Mouse (Mus musculus) monocyte, adult 5-6 weeks (primary cell): ENCODE results near the gene Gm39566. TPM values are rescaled to one million over a fixed set of nuclear protein-coding genes. Genes with fewer than 3 reads are reported as not detected.
"Not testable (repeated sequence)": the region's sequence is repeated elsewhere in the genome, so short reads cannot be mapped to it uniquely, and the experiment has no call there.

Experiments used
- ATAC-seq: fragments of 153-309, 156-312 bp; replicated peaks from 2 replicates; pipeline ENCODE4 v1.8.0; 2017; ENCODE audit warnings: mild to moderate bottlenecking; ENCODE audit not compliant: low TSS enrichment, insufficient number of reproducible peaks, severe bottlenecking, poor library complexity, low FRiP score
- total RNA-seq: library from RNA; stranded (forward); fragments of 200-1000, 200-491, 200-594 nt; gene quantifications from 3 replicates; pipeline ENCODE4 v1.2.3, GENCODE M21; 2017

Gm39566 gene
- total RNA-seq, result not detected in 3 replicates

DNA sequence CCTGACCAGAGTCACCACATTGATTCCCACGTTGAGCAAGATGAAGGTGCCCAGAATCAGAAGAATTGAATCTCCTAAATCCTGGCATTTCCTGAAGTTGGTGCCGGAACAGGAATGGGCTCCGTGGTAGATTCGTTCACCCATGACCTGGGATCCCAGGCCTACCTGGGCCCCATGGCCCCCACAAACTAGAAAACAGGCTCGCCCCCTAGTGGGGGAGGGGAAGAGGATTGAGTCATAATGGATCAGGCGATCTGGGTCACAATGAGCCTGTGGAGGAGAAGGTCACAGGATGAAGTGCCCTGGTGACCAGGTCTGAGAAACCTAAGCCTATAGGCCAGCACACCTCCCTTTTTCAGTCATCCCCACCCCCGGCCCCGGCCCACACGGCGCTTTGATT, at the start of gene Gm39566:
Gm39566 (minus strand) TSS at position 144 of the 400 bp plus-strand sequence.
- no peak for ATAC-seq

DNA sequence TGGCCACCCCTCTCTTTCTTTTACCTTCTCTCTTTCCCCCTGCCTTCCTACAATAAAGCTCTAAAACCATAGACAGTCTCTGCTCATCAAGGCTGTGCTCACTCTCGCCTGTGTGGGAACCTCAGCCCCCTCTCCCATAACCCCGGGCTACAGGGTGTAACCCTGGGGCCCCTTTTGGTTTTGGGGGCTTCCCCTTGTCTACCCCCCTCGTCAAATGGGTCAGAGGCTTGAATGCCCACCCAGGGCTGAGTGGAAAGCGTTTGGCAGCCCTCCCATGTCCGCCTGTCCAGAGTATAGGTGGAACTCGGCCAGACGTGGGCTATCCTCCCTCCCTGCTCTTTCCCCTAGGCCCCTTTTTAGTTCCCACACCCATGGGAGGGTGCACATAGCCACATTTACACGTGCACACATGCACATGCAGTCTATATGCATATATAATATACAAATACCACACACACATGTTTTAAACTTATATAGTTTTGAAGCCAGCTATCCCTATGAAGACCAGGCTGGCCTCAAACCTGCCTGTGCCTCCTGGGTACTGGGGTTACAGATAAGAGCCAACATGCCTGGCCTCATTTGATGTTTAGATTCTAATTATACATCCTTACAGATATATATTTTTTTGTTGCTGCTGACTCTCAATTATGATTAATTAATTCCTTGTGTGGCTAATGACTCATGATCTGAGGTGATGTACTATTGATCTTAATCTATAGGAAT, 49.2 kb upstream of the Gm39566 start:
- no peak for ATAC-seq

- not testable (repeated sequence) for ATAC-seq
These were observed 48.6 kb upstream of the Gm39566 start for GRCm38 (mm10) chr11:69863729-69864128.

DNA sequence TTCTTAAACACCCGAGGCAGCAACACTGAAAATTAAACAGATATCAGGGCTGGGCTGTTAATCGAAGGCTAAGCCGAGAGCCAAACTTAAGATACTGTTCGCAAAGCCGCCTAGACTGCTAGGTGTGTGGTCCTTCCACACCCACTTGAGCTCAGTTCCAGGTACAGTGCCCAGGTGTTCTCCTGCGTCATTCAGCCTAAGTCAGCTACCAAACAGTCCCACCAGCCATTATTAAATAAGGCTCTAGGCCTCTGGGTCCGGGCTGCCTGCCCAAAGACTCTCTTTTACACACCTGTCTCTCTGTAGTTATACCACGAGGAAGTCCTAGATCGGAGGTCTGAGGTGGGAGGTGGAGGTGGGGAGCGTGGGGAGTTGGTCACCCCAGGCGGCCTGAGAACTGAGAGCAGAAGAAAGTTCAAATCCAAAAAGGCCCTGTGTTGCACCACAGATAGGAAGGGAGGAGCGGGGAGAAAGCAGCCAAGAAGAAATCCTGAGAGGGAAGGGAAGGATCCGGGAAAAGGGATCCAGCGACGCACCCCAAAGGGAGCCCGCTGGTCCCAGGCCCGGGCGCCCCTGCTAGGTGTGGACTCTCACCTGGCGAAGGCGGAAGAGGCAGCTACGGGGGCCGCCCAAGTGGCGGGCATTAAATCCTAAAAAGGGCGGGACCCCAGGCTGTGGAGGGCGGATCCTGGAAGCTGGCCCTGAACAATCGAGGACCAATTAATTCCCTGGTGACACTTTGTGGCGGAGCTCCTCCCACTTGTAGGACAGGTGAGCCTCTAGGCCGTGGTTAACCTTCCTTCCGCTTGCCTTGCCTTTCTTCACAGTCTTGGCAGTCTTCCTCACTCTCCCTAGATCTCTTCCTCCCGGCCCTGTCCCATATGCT, 43.3 kb upstream of the Gm39566 start, which contains the start of gene Tnk1:
Tnk1 (minus strand) TSS at position 618 of the 886 bp plus-strand sequence.
- ATAC-seq, result no peak

DNA sequence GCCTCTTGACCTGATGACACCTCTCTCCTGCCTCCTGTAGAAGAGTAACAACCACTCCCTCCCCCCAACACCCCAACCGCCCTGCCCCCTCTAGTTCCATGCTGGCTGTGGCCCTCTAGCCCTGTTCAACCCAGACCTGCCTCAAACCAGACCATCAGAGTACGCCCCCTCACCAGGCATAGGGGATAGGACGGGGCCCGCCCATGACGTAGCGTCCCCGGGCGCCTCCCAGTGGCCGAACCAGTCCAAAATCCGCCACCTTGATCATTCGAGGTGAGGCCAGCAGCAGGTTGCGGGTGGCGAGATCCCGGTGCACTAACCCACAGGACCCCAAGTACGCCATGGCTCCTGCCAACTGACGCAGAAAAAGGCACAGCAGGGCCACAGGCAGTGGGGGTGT, 40.2 kb upstream of the Gm39566 start:
- ATAC-seq, result 0 out of 2 replicates have a peak, but pooled peaks have one; percentile 38

DNA sequence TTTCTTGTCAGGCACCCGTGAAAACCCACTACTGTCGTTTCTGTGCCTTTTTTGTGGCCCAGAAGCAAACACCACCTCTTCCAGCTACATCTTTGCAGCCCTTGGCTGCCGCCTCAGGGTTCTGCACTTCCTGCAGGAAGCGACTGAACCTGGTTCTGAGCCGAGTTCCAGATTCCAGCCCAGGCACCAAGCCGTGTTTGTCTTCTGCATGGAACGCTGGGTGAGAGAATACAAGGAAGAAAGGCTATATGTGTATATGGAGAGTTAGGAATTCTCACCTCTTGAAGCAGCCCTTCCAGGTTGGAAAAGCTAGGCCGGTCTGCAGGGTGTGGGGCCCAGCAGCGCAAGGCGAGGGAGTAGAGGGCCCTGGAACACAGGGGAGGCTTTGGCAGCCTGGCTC, 39.6 kb upstream of the Gm39566 start:
- no peak for ATAC-seq

DNA sequence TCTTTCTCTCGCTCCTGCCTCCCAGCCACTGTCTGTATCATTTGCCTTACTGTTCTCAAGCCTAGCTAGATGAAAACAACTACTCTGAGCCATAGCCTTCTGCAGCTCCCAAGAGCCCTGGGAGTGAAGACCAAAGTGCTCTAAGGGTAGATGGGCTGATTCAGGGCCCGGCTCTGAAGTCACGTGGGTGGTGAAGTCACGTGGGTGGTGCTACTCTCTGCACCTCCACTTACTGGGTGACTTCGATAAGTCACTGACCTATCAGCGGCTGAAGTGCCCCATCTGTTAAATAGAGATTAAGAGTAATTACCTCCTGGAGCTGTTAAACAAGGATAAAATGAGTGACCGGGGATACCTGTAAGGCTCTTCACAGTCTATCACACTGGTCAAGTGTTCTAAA, 38.9 kb upstream of the Gm39566 start:
- ATAC-seq, result no peak

GRCm38 (mm10) chr11:69850754-69851153, 35.7 kb upstream of the Gm39566 start:
- ATAC-seq, result no peak

- no peak for ATAC-seq
These were observed 34.8 kb upstream of the Gm39566 start for GRCm38 (mm10) chr11:69849884-69850283.

DNA sequence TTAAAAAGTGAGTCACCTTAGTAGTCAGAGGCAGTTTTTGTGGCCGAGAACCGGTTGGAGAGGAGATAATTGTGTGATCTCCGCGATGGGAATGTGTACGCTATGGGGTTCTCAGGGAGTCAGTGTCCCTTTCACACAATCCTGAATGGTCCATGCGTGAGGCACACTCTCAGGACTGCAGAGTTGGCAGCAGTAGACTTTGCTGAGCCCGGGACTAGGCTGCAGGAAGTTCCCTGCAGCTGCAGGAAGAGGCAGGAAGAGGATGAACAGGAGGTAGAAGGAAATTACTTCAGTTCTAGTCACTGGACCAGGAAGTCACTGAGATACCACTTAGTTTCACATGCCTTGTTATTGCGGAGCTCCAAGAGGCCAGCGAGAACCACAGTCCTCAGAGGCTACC, 34.0 kb upstream of the Gm39566 start:
- no peak for ATAC-seq

- ATAC-seq, result no peak
These were observed 32.9 kb upstream of the Gm39566 start for GRCm38 (mm10) chr11:69848021-69848420.

DNA sequence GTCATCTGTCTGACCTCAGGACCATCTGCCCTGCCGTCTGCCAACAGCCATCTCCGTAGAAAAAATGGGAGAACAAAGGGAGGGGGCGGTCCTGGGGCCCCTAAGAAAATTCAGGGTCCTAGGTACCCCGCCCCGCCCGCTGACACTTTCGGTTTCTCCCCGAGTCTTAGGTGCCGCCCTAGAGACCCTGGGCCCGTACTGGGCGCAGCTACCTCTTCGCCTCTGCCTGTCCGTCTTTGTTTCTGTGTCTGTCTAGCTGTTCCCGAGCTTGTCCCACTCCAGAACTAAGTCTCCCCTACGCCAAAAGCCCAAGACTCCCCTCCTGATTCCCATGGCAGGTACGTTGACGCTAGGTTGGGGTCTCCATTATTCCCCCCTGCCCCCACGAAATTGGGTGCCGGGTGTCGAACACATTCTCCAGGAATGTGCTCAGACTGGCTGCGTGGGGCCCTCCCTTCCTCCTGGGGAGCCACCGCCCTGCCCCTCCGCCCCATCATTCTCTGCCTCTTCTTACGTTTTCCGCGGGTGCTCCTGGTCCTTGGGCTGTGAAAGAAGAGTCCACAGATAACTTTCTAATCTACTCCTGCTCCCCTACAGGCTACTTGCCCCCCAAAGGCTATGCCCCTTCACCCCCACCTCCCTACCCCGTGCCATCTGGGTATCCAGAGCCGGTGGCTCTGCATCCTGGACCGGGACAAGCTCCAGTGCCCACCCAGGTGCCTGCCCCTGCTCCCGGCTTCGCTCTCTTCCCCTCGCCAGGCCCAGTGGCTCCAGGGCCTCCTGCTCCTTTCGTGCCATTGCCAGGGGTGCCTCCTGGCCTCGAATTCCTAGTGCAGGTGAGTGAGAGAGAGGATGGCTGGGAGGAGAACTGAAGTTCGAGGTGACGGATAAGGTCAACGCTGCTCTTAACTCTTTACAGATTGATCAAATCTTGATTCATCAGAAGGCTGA, 31.9 kb upstream of the Gm39566 start:
- ATAC-seq, result no peak

DNA sequence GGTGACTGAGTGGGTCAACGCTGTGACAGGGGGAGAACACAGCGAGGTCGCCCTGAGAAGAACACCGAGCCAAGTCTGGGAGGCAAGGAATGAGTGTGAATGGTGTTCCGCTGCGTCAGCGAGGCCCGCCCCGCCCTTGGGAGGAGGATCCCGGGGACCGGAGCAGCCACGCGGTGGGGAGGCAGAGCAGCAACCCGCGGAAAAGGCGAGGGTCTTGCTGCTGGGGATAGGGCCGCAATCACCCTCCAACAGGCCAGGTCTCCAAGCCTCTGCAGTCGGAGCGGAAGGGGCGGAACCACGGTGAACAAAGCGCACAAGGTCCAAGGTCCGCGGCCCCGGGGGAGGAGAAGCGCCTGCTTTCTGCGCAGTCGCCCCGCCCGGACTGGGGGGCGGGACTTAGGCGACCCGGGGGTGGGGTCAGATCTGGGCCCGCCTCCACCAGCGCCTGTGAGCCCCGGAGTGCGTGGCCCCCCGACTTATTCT, 31.1 kb upstream of the Gm39566 start, which contains the start of gene Plscr3:
Plscr3 (plus strand) TSS at position 179 of the 483 bp plus-strand sequence.
- ATAC-seq, result peak; percentile 75

DNA sequence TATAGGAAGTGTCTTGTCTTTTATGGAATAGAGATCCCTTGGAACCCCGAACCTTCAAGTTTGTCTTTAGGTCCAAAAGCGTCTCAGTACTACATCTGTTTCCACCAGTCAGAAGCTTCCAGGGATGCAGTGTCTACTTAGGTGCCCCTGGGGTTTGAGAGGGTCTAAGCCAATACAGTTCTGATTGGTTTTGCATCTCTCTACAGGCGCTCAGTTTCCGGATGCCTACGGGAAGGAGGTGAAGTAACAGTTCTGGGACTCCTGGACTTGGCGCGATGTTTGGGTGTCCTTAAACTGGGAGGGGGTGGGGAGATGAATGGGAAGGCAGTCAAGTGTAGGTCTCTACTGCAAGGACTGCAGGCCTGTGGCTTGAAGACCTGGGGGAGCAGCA, 23.6 kb upstream of the Gm39566 start:
- ATAC-seq, result no peak

- ATAC-seq, result peak; percentile 90
These were observed 23.0 kb upstream of the Gm39566 start, which contains the start of gene Tmem256 for GRCm38 (mm10) chr11:69837952-69838713. Tmem256 (plus strand) TSS chr11:69838514.

- ATAC-seq, result no peak
These were observed 22.5 kb upstream of the Gm39566 start, which contains the start of gene Nlgn2 for GRCm38 (mm10) chr11:69837604-69837951. Nlgn2 (minus strand) TSS chr11:69837784.

GRCm38 (mm10) chr11:69836703-69837576, 21.8 kb upstream of the Gm39566 start:
- ATAC-seq, result no peak
